Mouse (Mus musculus): ENCODE data around the gene Il17rb.

GRCm38 (mm10) chr14:30018463-30018801, 9.7 kb upstream of the Il17rb start:
- no peak for TF ChIP-seq CTCF (IDR thresholded peaks at IDR 0.05; ENCODE audit: borderline replicate concordance, insufficient read depth, low read length)
- TF ChIP-seq POLR2A (IDR thresholded peaks at IDR 0.05; ENCODE audit: low read depth, low read length), result no peak
